Mouse (Mus musculus) heart, embryonic 10.5 days (tissue): Measurements from ENCODE around the gene Strn3. TPM values are rescaled to one million over a fixed set of nuclear protein-coding genes. Genes with fewer than 3 reads are reported as not detected.
A peak's percentile ranks its signal among the peaks of the same experiment; 100 is the strongest.

Source experiments
- DNase-seq: peaks from one replicate; pipeline ENCODE4 v3.0.0-alpha.2; 2017; ENCODE audit warnings: low spot score
- H3K27ac ChIP-seq: fragments of 300-500 bp; sonication (generic); 2 replicates; pipeline ENCODE4 v1.5.1; 2016; ENCODE audit warnings: mild to moderate bottlenecking
- H3K27me3 ChIP-seq: fragments of 300-500 bp; sonication (generic); 2 replicates; pipeline ENCODE4 v1.6.1; 2016; ENCODE audit warnings: mild to moderate bottlenecking; ENCODE audit not compliant: poor library complexity, insufficient read depth, severe bottlenecking
- H3K36me3 ChIP-seq: fragments of 300-500 bp; sonication (generic); 2 replicates; pipeline ENCODE4 v1.6.1; 2016; ENCODE audit warnings: mild to moderate bottlenecking, moderate library complexity
- H3K4me1 ChIP-seq: fragments of 300-500 bp; sonication (generic); 2 replicates; pipeline ENCODE4 v1.6.1; 2016; ENCODE audit warnings: mild to moderate bottlenecking
- H3K4me3 ChIP-seq: fragments of 300-500 bp; sonication (generic); 2 replicates; pipeline ENCODE4 v1.5.1; 2016; ENCODE audit warnings: mild to moderate bottlenecking, moderate library complexity
- H3K9me3 ChIP-seq: fragments of 300-500 bp; sonication (generic); 2 replicates; pipeline ENCODE4 v1.6.1; 2016; ENCODE audit warnings: mild to moderate bottlenecking, moderate library complexity
- WGBS: fragments of 180-500 bp; shearing (Covaris S2); methylation state at CpG from one replicate; pipeline ENCODE4 v1.1.7; 2016; 5-methylcytosine and 5-hydroxymethylcytosine counted together
- polyA plus RNA-seq: library from polyadenylated mRNA; unstranded; fragments of >200 nt; fragmentation: Nextera tagmentation; extraction: Ambion mirVana; gene quantifications from 2 replicates; pipeline ENCODE4 v1.2.1, GENCODE M21; 2016

Gene Strn3
- polyA plus RNA-seq, 1 experiment from 2014 or later, result 39.3 TPM

DNA sequence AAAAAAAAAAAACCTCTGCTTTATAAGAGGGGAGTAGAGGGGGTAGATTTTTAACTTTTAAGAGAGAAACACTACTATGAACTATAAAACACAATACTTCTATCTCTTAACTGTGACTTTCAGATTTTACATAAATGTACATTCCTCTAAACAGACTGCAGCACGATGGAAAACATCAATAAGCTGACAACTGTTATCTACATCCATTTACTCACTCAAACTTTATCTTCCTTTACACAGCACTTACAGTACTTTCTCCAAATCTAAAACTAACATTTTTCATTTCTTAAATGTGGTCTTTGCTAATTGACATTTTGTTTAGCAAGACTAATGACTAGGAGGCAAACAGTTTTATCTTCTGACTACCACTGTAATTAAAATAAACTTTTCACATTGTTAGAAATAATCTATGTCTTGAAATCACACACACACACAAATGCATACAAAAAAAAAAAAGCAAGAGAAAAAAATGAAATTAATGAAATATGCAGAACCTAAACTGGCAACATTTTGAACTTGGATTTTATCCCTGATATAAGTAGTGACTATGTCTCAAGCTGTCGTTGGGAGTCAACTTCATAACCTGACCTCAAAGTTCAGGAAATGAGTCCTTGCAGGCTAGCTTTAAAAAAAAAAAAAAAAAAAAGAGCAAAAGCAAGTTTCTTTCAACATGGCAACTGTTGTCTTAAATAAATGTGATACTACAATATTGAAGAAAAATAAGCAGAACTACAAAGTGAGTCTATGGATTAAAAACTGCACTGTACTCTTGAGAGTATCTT, 54.8 kb downstream of the Strn3 start:
- Histone ChIP-seq H3K27me3 (no peaks in the 10 kb centered on the region), H3K4me3 (no peak overlapping the region), H3K4me1 (peaks cover 5% of the 10 kb centered on the region; the same call in 1 of the 2 replicates), H3K36me3 (peaks cover 11% of the 10 kb centered on the region), H3K9me3 (no peaks in the 10 kb centered on the region), H3K27ac (no peak overlapping the region)
- WGBS, result 28% methylated on average over 2 of the region's 2 CpGs
- no peak for DNase-seq

DNA sequence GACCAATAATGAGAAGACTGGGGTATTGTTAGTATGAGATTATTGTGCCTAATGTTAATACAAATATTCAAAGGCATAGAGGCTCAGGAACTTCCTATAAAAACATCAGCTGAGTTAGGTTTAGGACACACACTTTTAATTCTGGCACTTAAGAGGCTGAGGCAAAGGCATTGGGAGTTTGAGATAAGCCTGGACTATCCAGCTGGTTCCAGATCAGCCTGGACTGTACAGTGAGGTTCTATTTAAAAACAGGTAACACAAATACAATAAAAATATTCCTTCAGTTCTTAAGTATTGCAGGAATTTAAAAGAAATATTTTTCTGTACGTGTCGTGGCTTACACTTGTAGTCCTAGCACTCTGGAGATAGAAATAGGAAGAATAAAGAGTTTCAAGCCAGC, 55.4 kb downstream of the Strn3 start:
- WGBS, result 74% methylated on average over 2 of the region's 2 CpGs
- H3K36me3 ChIP-seq, result peaks cover 10% of the 10 kb centered on the region; the same call in 1 of the 2 replicates
- H3K4me1 ChIP-seq, result no peaks in the 10 kb centered on the region
- no peaks in the 10 kb centered on the region for H3K27me3 ChIP-seq
- H3K9me3 ChIP-seq, result no peaks in the 10 kb centered on the region
- no peak overlapping the region for H3K27ac ChIP-seq
- no peak overlapping the region for H3K4me3 ChIP-seq
- no peak for DNase-seq

DNA sequence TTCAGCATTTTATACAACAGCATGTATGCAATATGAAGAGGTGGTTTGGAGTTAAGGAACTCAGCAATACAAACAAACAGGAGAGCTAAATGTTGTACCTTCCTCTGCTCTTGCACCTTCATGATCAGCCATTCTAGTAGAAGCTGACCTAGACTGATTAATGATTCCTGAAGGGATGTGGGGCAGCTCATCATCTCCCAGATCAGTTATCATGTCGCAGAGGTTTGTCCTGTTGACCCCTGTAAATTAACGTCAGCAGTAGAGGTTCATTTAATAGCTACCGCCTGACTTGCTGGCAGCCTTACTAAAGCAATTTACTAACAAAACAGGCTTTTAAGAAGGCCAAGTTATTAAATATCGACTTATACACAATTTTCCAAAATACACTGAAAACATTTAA, 58.2 kb downstream of the Strn3 start:
- no peak for DNase-seq
- Histone ChIP-seq H3K27me3 (no peaks in the 10 kb centered on the region), H3K4me1 (no peaks in the 10 kb centered on the region), H3K36me3 (peaks cover 4% of the 10 kb centered on the region; the same call in 1 of the 2 replicates), H3K4me3 (no peak overlapping the region), H3K27ac (no peak overlapping the region), H3K9me3 (no peaks in the 10 kb centered on the region)
- WGBS, result 82% methylated on average over 4 of the region's 4 CpGs

GRCm38 (mm10) chr12:51623366-51623694, 68.4 kb downstream of the Strn3 start:
- Histone ChIP-seq H3K9me3 (no peaks in the 10 kb centered on the region), H3K36me3 (peaks cover 55% of the 10 kb centered on the region), H3K27me3 (no peaks in the 10 kb centered on the region), H3K27ac (no peak overlapping the region), H3K4me1 (no peaks in the 10 kb centered on the region), H3K4me3 (no peak overlapping the region)
- DNase-seq, result no peak

GRCm38 (mm10) chr12:51622670-51623365, 68.9 kb downstream of the Strn3 start:
- H3K36me3 ChIP-seq, result peaks cover 59% of the 10 kb centered on the region
- no peaks in the 10 kb centered on the region for H3K9me3 ChIP-seq
- WGBS, result 87% methylated on average over 5 of the region's 5 CpGs
- no peak for DNase-seq
- H3K4me3 ChIP-seq, result no peak overlapping the region
- no peaks in the 10 kb centered on the region for H3K4me1 ChIP-seq
- H3K27me3 ChIP-seq, result no peaks in the 10 kb centered on the region
- H3K27ac ChIP-seq, result no peak overlapping the region

DNA sequence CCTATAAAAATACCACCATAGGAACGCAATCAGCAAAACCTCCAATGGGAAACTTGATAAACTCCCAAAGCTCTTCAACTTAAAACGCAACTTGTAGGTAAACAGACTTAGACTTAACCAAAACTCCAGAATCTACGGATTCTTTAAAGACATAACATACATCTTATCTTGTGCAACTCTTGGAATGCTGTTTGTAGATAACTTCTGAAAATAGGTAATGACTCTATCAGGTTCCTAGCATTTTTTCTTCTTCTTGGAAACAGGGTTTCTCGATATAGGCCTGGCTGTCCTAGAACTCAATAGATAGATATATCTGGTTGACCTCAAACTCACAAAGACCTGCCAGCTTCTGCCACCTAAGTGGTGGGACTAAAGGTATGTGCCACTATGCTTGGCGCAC, 70.5 kb downstream of the Strn3 start:
- 76% methylated on average over 5 of the region's 5 CpGs for WGBS
- H3K36me3 ChIP-seq, result peaks cover 60% of the 10 kb centered on the region
- DNase-seq, result no peak

DNA sequence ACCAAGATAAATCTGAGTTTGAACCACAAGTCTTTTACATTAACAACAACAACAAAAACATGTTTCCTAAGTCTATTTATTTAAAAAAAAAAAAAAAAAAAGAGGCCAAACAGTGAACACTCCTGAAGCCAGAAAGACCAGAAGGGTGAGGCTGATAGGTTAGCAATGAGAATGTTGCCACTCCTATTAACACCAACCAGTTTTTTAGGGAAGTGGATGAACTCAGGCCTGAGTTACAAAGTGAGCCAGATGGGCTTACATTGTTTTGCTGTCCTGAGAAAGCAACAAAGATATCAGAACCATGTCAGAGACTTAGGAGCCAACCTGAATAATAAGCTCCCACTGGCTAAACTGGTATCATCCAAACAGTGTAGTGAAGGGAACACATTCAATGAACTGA, 71.1 kb downstream of the Strn3 start:
- Histone ChIP-seq H3K4me3 (no peak overlapping the region), H3K36me3 (peaks cover 58% of the 10 kb centered on the region), H3K9me3 (no peaks in the 10 kb centered on the region), H3K27me3 (no peaks in the 10 kb centered on the region), H3K27ac (no peak overlapping the region), H3K4me1 (no peaks in the 10 kb centered on the region)
- DNase-seq, result no peak

More for the DNA sequence above, 70.5 kb downstream of the Strn3 start:
- Histone ChIP-seq H3K27me3 (no peaks in the 10 kb centered on the region), H3K27ac (no peak overlapping the region), H3K4me3 (no peak overlapping the region), H3K4me1 (no peaks in the 10 kb centered on the region), H3K9me3 (no peaks in the 10 kb centered on the region)

- no peaks in the 10 kb centered on the region for H3K27me3 ChIP-seq
- no peak overlapping the region for H3K4me3 ChIP-seq
- no peak overlapping the region for H3K27ac ChIP-seq
- H3K4me1 ChIP-seq, result no peaks in the 10 kb centered on the region
- no peaks in the 10 kb centered on the region for H3K9me3 ChIP-seq
- 85% methylated on average over 5 of the region's 5 CpGs for WGBS
- DNase-seq, result no peak
- H3K36me3 ChIP-seq, result peaks cover 77% of the 10 kb centered on the region
Measured at GRCm38 (mm10) chr12:51612361-51612760, 79.3 kb downstream of the Strn3 start.

DNA sequence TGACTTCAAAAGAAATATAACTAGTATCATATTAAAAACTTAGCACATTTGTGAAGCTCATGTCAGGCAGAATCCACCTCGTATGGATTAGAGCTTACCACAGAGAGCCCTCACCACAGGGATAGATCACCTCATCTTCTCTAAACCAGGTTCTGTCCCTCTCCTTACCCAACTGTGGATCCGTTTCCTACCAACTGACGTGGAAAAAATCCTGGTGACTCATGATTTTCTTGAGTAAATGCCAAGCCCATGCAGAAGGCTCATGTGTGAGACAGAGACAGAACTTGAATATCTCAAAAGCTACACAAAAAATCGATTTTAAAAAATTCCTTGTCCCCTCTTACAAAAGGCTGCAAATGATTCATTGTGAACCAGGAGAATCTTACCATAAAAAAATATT, 85.6 kb downstream of the Strn3 start:
- Histone ChIP-seq H3K9me3 (no peaks in the 10 kb centered on the region), H3K27me3 (no peaks in the 10 kb centered on the region), H3K27ac (no peak overlapping the region), H3K4me3 (no peak overlapping the region), H3K36me3 (peaks cover 48% of the 10 kb centered on the region), H3K4me1 (no peaks in the 10 kb centered on the region)
- DNase-seq, result no peak
- 86% methylated on average over 4 of the region's 4 CpGs for WGBS

GRCm38 (mm10) chr12:51603306-51603705, 88.4 kb downstream of the Strn3 start:
- Histone ChIP-seq H3K27me3 (no peaks in the 10 kb centered on the region), H3K36me3 (peaks cover 28% of the 10 kb centered on the region), H3K4me1 (no peaks in the 10 kb centered on the region), H3K9me3 (no peaks in the 10 kb centered on the region), H3K4me3 (no peak overlapping the region), H3K27ac (no peak overlapping the region)
- no peak for DNase-seq
- WGBS, result 91% methylated on average over 10 of the region's 10 CpGs

DNA sequence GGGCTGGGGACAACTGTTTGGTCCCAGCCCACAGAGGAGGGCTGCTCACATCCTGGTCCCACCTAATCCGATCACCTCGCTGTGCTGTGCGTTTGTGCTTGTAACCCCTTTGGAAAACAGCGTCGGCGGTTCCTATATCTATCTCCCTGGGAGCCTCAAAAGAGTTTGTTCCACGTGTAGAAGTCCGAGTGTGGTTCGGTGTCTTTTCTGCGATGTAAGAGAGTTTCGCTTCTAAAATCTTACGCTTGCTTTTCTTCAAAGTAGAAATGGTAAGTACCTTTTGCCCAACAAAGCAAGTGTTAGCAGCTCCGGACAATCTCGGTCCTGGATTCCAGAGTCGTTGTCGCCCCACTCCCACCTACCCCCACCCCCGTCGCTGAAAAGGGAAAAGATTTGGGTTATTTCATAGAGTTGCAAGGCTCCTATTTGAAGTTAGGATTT, 97.6 kb downstream of the Strn3 start:
- no peaks in the 10 kb centered on the region for H3K9me3 ChIP-seq
- 2% methylated on average over 18 of the region's 18 CpGs for WGBS
- peaks cover 53% of the 10 kb centered on the region for H3K27me3 ChIP-seq
- DNase-seq, result no peak
- H3K4me3 ChIP-seq, result peak overlapping the region; percentile 78
- no peaks in the 10 kb centered on the region for H3K36me3 ChIP-seq
- peaks cover 13% of the 10 kb centered on the region for H3K4me1 ChIP-seq
- no peak overlapping the region for H3K27ac ChIP-seq

DNA sequence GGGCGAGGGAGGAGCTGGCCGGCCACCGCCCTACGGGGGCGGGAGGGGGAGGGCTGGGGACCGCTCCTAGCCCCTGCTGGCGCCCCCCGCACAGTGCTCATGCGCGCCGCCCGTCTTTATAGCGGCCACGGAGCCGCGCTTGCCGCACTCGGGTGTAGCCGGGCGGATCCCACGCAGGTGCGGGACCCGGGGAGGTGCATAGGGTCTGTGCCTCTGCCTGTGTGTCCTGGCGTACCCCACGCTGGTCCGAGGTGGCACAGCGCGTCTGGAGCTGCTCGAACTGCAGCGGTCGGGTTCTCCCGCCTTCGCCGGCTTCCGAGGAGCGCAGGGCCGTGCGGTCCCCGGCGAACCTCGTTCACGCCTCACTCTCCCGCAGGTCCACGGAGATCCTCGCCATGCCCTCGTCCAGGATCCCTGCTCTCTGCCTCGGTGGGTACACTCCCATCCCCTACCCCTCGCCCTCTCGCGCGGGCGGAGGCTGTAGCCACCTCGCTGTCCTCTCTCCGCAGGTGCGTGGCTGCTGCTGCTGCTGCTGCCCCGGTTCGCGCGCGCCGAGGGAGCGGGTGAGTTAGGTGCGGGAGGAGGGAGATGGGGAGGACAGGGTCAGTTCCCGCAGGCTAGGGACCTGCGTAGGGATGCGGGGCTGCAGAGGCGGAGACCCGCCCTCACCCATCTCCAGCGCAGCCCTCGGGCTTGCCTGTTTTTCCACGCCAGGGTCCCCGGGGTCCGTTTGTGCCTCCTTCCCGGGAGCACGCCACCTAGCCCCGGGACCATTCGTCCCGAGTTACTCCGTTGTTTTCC, 98.3 kb downstream of the Strn3 start, which contains the start of gene Coch:
Coch (plus strand) TSS at position 113 of the 801 bp plus-strand sequence.
- DNase-seq, result peak; percentile 76
- Histone ChIP-seq H3K27ac (peak within 1 kb of the TSS; percentile 26), H3K27me3 (peaks cover 53% of the 10 kb centered on the region), H3K4me1 (peaks cover 13% of the 10 kb centered on the region), H3K36me3 (no peaks in the 10 kb centered on the region), H3K4me3 (peak within 1 kb of the TSS; percentile 78), H3K9me3 (no peaks in the 10 kb centered on the region)
- under 1% methylated on average over 78 of the region's 79 CpGs for WGBS

- Histone ChIP-seq H3K9me3 (no peaks in the 10 kb centered on the region), H3K4me3 (peak overlapping the region; percentile 78), H3K27ac (peak overlapping the region; percentile 26), H3K27me3 (peaks cover 53% of the 10 kb centered on the region), H3K4me1 (peaks cover 13% of the 10 kb centered on the region), H3K36me3 (no peaks in the 10 kb centered on the region)
- no peak for DNase-seq
- under 1% methylated on average over 21 of the region's 21 CpGs for WGBS
Measured at GRCm38 (mm10) chr12:51592888-51593228, 98.8 kb downstream of the Strn3 start.
